Mouse (Mus musculus): ENCODE measurements around the gene Cenpv. TPM values are rescaled to one million over a fixed set of nuclear protein-coding genes. Genes with fewer than 3 reads are reported as not detected.

Gene Cenpv
- total RNA-seq, 2 experiments from 2014 or later: 41.4 to 44.3 TPM

DNA sequence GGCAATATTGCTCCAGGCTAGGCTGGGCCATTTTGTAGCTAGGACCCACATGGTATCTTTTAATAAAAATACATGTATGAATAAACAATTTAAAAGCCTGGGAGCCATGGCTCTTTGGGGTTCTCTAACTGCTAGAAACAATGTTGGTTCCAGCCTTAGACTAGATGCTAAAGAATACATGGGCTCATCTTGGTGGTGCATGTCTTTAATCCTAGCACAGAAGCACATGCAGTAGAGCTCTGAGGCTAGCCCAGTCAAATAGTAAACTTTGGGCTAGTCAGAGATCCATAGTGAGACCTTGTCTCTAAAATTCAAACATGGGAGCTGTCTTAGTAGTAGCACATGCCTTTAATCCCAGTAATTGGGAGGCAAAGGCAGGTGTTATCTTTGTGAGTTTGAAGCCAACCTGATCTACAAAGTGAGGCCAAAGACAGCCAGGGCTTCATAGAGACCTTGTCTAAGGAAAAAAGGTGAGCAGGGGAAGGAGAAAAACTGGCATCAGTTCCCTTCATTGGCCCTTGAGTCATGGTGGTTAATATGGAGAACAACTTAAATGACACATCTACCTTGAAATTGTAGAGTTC, 16.0 kb upstream of the Cenpv start:
- DNase-seq (ENCODE audit: low spot score in 2 of 2): no peak
- intact Hi-C loops (cut with DNase I): no loop called here

DNA sequence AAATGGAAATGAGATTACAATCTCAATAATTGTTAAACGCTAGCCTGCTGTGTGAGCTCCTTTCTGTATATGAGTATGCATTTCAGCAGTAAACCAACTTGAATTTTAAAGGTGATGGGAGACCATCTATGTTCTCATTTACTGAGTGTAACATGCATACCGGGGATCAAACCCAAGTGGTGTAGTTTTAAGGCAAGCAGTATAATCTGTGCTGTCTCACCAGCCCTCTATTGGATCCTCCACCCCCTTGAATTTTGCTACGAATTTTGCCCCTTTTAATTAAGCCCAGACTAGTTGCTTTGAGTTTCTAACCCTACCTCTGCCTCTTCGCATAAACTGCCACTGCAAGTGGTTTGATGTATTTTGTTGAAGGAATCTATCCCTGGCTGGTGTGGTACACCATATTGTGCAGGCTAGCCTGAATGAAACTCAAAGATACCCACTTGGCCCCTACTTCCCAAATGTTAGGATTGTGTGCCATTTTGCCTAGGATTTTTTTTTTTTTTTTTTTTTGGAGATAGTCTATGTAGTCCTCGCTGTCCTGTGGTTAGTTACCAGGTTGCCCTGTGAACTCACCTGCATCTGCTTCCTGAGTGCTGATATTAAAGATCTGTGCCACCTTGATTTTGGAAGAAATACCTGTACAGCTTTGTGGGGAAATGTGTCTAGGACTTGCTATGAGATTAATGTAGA, 15.2 kb upstream of the Cenpv start:
- intact Hi-C loops (cut with DNase I): no loop called here

DNA sequence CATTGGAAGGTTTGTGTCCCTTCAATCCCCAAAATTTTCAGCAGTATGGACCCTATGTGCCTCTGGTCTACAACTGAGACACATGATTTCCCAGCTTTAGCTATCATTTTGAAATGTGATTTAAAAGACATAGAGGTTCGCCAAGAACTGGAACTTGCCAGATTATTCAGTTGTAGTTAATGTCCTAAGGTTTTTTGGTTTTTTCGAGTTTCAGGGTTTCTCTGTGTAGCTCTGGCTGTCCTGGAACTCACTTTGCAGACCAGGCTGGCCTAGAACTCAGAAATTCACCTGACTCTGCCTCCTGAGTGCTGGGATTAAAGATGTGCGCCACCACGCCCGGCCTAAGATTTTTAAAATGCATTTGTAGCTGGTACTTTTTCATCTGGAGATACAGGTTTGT, 14.6 kb upstream of the Cenpv start:
- intact Hi-C loops (cut with DNase I): no loop called here
- DNase-seq (ENCODE audit: low spot score in 2 of 2): no peak

More for the DNA sequence above, 15.2 kb upstream of the Cenpv start:
- no peak for DNase-seq (ENCODE audit: low spot score in 2 of 2)

DNA sequence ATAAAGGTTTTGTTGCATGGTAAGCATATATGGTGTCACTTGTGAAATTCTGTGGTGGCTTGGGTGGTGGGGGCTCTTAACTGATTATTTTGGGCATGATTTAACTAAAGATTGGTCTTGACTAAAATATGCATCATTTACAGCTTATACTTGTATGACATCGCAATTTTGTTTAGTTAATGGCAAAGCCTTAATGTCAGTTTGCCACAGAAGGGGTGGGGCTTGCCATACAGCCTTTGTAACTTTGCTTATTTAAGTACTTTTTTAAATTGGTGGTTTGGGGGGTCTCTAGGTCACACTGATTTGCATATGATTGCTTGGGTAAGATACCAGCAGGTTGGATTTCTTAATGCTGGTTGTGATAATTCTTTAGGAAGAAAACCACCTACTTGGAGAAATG, 14.1 kb upstream of the Cenpv start:
- intact Hi-C loops (cut with DNase I): no loop called here
- no peak for DNase-seq (ENCODE audit: low spot score in 2 of 2)

DNA sequence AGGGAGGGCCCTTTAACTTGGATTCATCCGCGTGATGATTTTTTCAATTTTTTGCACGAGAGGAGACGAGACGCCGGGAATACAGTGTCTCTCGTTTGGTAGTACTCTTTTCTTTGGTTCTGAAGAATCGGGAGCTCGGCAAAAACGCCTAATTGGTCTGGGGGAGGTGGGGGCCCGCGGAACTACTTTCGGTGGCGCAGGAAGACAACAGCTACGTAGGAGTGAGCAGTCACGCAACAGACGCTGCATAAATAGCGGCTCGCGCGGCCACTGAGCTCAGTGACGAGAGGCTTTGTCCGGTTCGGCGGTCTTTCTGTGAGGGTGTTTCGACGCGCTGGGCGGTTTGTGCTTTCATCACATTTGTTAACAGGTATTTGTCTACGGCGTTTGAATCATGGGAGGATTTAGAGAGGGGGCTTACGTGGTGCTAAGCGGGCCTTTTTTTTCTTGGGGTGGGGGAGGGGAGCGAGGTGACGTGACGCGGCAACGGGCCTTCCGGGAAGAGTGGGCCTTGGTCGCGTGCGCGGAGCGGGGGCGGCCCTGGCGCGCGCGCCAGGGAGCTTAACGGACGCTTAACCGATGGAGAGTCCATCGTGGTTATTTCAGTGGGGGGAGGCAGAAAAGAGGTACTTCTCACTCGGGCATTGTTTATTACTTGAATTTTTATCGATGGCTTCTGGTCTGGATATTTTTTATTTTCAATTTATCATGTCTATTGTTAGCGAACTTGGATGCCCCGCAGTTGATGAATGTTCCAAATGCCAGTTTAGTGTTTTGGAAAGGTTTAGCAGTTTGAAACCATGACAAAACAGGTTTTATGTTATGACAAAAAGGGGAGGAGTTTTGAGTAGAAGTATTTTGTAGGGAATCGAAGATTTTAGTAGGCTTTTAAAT, 12.4 kb upstream of the Cenpv start:
- DNase-seq (ENCODE audit: low spot score in 2 of 2): peak; percentile 86 to 91
- intact Hi-C loops (cut with DNase I): loop anchor here (1.0 to 2.0 kb wide), 3 partner anchors 23 to 93 kb away; partner anchors contain the start of genes Ncor1, Pigl and Trpv2

DNA sequence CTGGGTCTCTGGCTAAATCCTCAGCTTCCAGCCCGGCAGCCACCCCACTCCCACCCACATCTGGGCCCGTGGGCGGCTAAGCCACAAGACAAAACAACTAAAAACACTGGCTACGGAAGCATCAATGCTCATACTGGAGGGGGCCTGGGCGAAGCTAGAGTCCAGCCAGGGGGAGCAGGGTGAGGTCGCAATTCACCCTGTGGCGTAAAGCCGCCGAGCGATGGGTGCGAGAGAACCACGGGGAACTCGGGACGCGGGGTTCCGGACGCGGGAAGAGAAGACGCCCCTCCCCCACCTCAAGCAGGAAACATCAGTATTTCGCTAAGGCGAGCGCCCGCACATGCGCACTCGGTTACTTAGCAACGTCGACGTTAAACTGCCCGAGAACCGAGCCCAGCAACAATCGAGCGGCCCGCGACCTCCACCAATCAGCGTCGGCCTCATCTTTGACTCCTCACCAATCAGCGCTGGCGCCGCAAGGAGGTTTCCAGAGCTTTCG, 11.7 kb upstream of the Cenpv start, which contains the start of gene Ubb:
Gene Ubb (plus strand): TSS at position 445 of the 499 bp plus-strand sequence.
- peak; percentile 100 for DNase-seq (ENCODE audit: low spot score in 2 of 2)
- intact Hi-C loops (cut with DNase I): loop anchor here (1.0 to 2.0 kb wide), 4 partner anchors 12 to 92 kb away; partner anchors contain the start of genes Ncor1, Pigl and Trpv2

DNA sequence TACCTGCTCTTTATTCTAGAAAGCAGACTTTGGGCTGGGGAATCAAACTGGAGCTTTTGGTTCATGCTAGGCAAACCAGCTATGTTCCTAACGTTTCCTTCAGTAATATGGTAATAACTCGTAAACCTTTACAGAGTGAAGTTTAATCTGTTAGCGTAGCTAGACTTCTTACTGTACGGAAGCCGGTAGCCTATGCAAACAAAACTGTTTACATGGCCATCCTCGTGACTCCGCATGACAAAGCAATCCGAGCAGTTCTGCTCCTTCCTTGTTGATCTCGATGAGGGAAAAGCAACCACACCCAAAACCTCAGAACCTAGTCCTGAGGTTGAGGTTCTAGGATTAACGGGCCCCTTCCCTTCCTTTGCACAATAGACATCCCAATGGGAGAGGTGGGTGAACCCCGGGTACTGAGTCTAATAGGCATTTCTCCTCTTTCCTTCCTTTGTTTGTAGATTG, 11.2 kb upstream of the Cenpv start:
- DNase-seq (ENCODE audit: low spot score in 2 of 2): peak; percentile 51 to 58
- intact Hi-C loops (cut with DNase I): loop anchor here (1.0 to 2.0 kb wide), 2 partner anchors 12 to 25 kb away; partner anchors contain the start of gene Trpv2

DNA sequence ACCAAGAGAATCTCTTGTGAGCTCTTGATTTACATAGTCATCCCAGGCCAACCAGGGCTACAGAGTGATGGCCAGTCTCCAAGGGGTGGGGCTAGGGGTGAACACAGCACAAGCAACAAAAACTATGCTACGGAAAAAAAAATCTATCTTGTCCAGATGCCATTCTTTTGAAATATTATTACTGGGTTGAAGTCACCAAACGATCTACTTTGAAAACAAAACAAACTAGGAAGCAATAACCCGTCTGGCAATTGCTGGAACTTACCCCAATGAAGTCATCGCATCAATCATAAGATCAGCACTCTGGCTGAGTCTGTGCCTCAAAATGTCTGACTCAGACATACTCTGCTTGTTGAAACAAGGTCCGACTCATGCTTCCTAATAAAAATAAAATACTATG, 10.7 kb upstream of the Cenpv start:
- DNase-seq (ENCODE audit: low spot score in 2 of 2): peak; percentile 35 to 56
- intact Hi-C loops (cut with DNase I): loop anchor here (1.0 to 2.0 kb wide), 2 partner anchors 11 to 25 kb away; partner anchors contain the start of gene Trpv2

DNA sequence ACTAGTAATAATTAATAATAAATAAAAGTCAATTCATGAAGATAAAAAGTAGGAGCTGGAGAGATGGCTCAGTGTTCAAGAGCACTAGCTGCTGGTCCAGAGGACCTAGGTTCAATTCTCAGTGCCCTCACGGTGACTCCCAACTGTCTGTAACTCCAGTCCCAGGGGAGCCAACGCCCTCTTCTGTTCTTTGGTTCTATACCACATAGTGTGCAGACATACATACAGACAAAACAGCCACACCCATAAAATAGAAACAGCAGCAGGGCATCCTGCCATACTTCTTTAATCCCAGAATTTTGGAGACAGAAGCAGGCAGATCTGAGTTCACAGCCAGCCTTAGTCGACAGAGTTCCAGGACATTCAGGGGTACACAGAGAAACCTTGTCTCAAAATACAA, 4.9 kb upstream of the Cenpv start:
- DNase-seq (ENCODE audit: low spot score in 2 of 2): no peak
- intact Hi-C loops (cut with DNase I): no loop called here

DNA sequence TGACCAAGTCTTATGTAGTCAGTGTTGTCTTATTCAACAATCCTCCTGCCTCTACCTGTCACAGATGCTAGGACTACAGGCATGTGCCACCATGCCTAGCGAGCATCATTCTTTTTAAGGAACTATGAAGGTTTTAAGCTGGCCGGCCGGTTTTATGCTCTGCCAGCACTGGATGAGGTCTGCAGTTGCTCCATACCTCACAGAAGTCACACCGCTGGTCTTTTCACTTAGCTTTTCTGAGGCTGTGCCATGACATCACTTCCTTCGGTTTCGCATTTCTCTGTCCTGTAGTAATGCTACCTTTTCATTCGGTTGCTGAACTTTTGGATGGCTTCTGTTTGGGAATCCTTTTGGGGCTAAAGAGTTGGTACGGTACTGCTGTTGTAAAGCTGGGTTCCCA, 2.5 kb upstream of the Cenpv start:
- intact Hi-C loops (cut with DNase I): no loop called here
- no peak for DNase-seq (ENCODE audit: low spot score in 2 of 2)

DNA sequence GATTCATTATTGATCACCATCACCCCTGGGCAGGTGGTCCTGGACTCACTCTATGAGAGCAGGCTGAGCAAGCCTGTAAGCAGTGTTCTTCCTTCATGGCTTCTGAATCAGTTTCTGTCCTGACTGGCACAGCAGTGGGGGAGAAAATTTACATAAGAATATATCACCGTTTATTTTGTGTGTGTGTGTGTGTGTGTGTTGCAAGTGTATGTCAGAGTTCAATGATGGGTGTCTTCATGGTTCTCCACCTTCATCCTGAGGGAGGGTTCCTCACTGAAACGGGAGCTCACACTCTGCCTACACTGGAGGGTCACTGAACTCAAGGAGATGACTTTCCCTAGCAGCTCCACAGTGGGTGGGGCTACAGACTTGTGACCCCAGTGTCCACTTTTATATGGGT, 1.9 kb upstream of the Cenpv start:
- intact Hi-C loops (cut with DNase I): no loop called here
- DNase-seq (ENCODE audit: low spot score in 2 of 2): no peak

DNA sequence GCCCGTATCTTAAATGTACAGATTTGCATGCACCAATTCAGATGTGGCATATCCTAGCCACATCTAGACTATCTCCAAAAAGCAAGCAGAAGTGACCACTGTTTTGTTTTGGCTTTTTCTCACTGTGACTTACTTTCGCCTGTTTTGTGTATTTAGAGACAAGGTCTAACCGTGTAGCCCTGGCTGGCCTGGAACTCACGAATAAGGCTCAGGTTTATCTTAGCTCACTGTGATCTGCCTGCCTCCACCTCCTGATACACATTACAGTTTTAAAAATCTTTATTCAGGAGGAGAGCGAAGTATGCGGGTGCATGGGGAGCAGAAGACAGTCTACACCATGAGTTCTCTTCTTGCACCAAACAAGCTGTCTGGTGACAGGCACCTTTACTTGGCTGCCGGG, 1.1 kb upstream of the Cenpv start:
- intact Hi-C loops (cut with DNase I): no loop called here
- DNase-seq (ENCODE audit: low spot score in 2 of 2): no peak

DNA sequence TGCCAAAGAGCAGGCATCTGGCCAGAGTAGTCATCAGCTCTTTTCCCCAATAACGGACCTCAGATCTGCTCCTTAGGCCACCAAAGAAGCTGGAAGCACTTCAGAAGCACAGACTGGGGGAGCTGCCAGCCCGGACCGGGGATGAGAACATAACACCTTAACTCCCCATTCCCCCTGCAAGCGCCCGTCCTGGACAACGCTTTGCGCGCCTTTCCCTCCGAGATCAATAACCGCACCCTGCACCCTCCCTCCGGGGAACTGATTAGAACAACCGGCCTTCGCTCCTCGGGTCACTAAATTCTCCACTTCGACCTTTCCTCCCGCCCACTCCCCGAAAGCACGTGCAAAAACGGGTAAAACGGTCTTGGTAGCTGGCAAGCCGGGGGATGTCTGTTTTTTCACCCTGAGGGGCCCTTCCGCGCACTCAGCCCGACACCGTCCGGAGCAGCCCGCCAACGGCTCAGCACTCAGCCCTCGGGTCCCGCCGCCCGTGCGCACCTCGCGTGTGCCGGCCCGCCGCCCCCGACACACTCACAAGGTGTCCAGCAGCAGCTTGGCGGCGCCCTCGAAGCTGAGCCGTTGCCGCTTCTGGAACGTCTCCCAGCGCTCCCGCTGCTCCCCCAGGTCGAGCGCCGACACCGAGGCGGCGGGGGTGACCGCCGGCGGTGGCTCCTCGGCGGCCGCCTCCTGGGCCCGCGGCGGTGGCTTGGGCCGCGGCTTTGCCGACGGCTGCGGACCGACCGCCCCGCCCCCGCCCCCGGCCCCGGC, 556 bp downstream of the Cenpv start:
- intact Hi-C loops (cut with DNase I): loop anchor here (1.0 to 5.0 kb wide), 2 partner anchors 12 to 81 kb away; partner anchors contain the start of genes Ncor1 and Pigl
- peak; percentile 43 to 53 for DNase-seq (ENCODE audit: low spot score in 2 of 2)

DNA sequence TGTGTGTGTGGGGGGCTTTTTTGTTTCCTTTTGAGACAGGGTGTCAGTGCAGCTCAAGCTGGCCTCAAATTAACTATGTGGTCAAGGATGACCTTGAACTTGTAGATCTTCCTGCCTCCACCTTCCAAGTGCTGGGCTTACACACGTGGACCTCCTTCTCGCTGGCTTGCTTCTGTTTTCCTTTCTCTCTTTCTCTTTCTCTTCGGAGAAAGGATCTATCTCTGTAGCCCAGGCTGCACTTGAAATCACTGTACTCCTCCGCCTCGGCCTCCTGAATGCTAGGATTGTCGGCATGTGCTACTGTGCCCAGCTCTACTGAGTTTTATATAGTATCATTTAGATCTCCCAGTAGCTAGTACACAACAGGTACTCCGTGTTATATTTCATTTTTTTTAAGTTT, 1.5 kb downstream of the Cenpv start:
- DNase-seq (ENCODE audit: low spot score in 2 of 2): peak in 1 of 2 experiments; percentile 24
- intact Hi-C loops (cut with DNase I): loop anchor here (5.0 kb wide), 1 partner anchor 80 kb away; the partner anchor contains the start of genes Ncor1 and Pigl

DNA sequence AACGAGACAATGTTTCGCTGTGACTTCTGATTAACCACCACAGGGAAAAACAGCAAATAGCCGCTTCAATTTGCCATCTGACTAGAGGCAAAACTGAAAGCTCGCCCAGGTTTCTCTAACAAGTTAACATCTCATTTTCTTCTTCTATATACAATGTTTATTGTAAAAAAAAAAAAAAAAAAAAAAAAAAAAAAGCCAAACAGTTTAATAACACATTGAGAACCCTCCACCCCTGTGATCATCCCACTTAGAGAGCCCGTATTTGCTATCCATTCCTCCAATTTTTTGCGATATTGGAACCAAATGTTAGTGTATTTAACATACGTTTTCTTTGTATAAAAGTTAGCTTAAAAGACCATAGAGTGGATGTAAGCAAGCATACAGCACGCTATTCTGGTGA, 2.0 kb downstream of the Cenpv start:
- no peak for DNase-seq (ENCODE audit: low spot score in 2 of 2)
- intact Hi-C loops (cut with DNase I): loop anchor here (5.0 kb wide), 1 partner anchor 80 kb away; the partner anchor contains the start of genes Ncor1 and Pigl

DNA sequence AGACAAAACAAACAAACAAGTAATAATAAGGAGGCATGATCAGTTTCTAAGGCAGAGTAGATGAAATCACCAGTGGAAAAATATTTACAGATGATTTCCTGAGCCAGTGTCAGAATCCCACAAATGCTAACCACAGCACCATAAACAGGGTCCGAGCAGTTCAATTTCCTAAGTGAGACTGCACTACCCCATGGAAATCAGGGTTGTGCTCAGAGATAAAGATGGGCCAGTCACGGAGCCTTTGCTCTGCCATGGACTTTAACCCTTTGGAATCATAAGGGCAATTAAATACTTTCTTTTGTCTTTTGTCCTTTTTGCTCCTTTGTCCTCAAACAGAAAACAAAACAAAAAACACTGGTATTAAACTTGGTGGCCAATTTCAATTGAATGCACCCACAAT, 16.8 kb downstream of the Cenpv start:
- intact Hi-C loops (cut with DNase I): no loop called here
- DNase-seq (ENCODE audit: low spot score in 2 of 2): no peak

DNA sequence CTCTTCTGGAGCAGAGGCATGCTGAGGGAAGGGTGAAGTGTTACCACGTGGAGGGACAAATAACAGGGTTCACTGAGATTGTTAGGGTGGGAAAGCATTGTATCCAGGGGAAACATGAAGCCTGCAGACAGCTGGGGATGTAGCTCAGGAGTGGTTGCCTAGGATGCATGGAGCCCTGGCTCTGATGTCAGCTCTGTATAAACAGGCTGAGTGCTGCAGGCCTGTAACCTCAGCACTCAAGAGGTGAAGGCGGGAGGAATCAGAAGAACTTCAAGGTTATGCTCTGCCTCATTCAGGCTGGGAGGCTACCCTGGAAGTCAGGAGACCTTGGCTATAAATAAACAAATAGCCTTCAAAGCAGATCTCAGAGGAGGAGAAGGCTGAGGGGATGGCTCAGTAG, 20.1 kb downstream of the Cenpv start:
- intact Hi-C loops (cut with DNase I): no loop called here
- DNase-seq (ENCODE audit: low spot score in 2 of 2): no peak

DNA sequence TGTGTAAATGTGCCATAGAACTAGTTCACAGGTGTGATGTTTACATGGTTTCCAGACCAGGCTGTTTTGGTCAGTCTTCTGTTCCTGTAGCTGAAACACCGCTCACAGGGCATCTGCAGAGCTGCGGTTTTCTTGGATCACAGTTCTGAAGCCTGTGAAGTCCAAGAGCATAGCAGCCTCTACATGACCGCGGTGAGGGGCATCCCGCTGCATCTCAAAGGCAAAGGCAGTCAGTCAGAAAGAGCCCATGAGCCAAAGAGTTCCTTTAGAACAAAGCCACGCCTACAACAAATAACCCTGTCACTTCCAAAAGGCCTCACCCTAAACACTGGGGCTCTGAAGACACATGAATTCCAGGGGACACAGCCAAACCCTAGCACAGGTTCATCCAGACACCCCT, 25.8 kb downstream of the Cenpv start:
- DNase-seq (ENCODE audit: low spot score in 2 of 2): no peak
- intact Hi-C loops (cut with DNase I): no loop called here

DNA sequence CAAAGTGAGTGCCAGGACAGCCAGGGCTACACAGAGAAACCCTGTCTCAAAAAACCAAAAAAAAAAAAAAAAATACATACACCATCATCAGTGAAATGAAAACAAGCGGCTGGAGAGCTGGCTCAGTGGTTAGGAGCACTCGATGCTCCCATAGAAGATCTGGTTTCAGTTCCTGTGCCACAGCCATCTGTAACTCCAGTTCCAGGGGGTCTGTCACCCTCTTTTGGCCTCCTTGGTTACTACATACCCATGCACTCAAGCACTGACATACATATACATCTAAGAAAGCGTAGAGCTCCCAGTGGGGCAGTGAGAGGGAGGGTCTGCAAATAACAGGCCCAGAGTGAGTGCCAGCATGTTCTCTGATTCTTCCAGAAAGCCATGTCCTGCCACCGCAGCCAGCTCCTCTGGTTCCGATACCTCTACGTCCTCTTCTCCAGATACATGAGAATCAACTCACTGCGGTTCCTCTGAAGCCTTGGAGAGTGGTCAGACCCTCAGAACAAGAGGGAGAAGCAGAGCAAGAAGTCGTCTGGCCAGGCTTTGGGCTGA, 26.5 kb downstream of the Cenpv start:
- DNase-seq (ENCODE audit: low spot score in 2 of 2): no peak
- intact Hi-C loops (cut with DNase I): no loop called here
